Mouse (Mus musculus): Measurements from ENCODE around the gene Bicral.
A peak's percentile ranks its signal among the peaks of the same experiment; 100 is the strongest.

Gene Bicral

DNA sequence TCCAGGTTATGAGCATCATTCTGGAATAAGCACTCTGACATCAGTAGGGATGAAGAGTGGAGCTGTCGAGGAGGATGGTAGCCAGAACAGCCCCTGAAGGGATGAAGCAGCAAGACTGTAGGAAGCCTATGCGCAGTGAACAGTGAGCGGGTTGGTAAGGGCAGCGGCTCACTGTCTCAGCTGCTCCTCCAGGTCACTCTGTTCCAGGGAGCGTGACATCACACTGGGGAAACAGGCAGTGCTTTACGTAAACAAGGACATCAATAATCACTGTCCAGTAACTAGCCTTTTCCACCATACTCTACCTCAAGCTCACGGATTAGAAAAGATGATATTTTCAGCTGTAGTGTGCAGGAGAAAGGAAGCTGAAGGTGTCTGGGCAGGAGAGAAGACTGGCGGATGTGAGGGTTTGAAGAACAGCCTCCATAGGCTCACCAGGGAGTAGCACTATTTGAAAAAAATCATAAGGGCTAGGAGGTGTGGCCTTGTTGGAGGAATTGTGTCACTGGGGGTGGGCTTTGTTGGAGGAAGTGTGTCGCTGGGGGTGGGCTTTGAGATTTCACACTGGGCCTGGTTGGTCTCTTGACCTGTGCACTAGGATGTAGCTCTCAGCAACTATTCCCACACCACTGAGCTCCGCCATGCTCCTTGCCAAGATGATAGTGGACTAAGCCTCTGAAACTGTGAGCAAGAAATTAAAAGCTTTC lies 17.8 kb downstream of the Bicral start:
- DNase-seq: no peak

DNA sequence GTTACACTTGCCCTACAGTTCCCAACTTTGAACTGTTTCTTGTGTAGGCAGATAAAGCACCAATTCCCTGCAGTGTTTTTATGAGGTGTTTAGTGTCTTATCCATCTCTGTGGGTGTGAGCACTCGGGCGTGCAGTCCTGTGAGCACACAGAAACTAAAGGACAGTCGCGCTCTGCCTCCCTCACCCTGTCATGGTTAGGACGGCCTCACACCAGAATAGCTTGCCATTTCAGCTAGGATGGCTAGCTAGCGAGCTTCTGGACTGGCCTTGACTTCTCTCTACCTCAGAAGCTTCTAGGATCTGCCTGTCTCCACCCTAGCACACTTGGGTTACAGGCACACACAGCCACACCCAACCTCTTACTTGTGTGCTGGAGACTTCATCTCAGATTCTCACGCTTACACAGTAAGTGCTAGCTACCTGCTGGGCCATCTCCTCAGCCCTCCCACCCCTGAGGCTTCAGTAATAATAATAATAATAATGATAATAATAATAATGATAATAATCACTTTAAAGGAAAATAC lies 19.8 kb downstream of the Bicral start:
- no peak for DNase-seq

DNA sequence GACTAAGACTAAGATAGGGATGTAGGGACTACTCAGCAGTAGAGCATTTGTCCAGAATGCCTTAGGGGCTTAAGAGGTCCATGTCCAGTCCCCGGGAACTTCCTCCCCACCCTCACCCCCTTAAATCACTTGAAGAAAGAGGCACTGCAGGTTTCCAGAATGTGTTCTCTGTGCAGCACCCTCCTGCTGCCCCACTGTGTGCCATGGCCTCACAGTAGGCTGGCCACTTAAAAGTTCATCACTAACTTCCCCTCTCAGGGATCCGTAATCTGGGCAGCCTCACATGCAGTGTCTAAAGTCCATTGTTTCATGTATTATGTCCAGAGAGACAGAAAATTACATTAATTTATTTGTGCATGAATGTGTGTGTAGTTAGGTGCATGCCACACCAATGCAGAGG lies 20.4 kb downstream of the Bicral start:
- DNase-seq: no peak

DNA sequence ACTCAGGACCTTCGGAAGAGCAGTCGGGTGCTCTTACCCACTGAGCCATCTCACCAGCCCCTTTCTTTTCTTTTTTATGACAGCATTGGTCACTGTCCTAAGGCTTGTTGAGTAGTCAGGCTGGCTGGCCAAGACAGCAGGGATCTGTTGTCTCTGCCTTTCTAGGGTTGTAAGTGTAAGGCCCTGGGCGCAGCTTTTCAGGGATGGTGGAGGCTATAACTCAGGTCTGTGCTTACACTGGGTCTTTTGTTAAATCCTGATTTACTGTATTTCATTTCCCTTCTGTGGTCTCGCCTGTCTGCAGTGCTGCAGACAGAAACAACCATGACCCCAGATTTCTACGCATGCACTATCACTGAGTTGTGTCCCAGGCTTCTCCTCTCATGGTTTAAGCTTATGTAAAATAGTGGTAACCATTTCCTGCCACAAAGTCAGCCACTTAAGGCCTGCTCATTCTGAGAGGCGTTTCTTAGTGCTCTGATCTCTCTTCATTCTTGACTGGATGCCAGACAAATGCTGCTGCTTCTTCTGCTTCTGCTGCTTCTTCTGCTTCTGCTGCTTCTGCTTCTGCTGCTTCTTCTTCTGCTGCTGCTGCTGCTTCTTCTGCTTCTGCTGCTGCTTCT lies 23.1 kb downstream of the Bicral start:
- no peak for DNase-seq

DNA sequence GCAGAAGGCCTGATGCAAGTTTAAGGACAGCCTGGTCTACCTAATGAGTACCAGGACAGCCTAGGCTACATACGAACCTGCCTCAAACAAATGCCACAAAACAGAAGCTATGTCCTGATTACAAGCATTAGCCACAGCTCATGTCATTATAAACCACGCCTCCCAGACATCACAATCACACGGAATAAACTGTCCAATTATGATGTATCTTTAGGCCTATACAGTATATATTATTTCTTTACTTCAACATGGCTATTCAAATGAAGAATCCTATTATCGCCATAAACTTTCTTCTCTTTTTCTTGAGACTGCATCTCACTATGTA lies 25.3 kb downstream of the Bicral start:
- DNase-seq: no peak

DNA sequence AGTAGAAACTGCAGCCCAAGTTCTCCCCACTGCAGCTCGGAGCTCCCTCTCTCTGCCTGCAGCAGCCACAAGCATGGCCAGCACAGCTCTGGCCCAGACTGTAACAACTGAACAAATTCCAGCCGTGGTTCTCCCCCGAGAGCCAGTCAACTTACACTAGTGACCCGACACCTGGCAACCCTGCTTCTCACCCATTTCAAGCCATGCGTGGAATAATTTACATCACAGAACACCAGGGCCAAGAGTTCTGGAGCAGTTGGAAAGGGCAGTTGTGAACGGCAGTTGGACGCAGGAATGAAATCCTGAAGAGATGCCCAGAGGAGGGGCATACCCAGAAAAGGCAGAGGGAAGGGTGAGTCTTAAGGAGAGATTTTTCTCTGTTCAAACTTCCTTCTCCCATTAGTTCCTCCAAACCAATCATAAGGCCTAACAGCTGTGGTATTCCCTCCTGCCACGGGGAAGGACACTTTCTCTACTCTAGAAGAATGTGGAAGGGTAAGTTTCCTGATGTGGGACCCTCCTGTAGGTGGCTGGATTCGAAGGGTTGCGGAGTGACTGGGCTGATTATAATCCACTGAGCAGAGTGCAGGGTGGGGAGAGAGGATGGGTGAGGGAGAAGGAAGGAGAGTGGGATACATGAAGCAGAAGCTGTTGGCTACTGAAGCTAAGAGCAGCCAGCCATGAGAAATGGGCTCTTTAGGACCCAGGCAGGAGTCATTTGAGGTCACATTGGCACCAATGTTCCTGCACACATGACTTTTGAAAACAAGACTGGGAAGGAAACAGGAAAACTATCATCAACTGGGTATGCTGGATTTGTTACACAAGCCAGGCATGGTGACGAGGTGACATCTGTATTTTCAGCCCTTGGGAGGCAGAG lies 25.9 kb downstream of the Bicral start:
- DNase-seq: no peak

DNA sequence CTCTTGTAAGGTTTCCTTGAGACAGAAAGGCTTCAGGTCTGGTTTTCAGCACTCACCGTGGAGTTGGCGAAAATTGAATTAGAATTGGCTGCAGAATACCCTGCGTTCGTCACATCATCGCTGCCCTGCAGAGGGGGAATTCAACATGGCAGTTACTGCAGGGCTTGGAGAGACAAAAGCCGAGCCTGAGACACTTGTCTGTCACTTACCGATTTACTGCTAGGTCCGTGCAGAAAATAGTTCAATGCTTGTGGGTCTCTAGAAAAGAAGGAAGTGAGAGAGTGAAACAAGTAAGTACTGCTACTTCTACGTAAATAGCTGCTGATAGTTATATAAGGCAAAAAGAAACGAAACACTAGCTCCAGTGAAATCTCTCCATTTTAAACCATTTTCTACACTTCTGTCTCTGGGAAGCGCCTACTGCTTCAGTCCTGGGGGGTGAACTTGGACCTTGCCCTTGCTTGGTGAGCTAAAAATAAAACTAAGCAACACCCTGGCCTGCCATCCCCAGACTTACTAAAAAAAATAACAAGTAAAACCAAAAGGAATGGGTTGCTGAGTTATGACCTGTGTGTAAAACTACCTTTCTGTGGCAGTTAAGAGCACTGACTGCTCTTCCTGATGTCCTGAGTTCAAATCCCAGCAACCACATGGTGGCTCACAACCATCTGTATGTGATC lies 28.3 kb downstream of the Bicral start:
- no peak for DNase-seq

DNA sequence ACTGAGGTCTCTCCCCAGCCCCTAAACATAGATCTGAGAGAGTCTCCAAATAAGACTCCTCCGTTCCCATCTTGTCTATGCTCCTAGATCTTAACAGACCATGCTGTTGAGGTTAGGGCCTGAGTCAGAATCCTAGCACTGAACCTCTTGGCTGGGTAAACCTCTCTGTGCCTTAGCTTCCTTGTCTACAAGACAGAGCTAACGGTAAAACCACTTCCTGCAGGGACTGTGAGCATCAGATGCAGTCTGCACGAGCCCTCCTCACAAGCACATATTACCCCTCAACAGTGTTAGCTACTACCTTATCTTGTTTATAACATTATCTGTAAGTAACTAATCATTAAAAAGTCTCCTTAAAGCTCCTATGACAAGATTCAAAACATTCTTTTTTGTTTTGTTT lies 29.3 kb downstream of the Bicral start:
- no peak for DNase-seq

DNA sequence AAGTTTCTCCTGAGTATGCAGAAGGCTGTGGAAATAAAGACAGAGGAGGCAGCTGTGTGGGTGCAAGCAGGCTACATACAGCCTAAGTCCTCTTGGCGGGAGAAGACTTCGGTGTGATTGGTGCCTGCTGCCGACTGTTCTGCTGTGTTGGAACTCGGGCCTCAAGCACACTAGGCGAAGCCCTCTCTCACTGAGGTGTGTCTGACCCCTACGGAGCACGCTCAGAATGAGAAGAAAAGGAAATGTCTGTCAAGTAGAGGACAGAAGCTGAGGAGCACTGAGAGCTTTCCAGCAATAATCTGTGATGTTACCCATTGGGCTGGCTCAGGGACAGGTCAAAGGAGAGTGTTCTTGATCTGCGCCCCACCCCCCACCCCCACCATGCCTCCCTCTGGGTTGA lies 35.2 kb downstream of the Bicral start:
- DNase-seq: no peak

DNA sequence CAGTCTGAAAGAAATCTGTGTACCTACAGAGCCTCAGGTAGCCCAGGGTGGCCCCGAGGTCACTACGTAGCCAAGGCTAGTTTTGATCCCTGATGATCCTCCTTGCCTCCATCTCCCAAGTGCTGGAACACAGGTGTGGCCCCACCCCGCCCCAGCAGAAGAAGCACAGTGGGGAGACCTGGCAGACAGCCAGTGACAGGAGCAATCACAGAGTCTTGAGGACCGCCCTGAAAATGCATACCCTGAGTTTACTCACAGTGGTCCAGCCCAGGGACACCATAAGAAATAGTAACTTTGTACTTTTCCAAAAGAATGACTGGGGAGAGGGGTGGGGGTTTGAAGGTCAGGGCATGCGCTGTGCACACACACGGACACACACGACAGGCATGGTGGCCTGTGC lies 37.7 kb downstream of the Bicral start:
- DNase-seq: no peak

DNA sequence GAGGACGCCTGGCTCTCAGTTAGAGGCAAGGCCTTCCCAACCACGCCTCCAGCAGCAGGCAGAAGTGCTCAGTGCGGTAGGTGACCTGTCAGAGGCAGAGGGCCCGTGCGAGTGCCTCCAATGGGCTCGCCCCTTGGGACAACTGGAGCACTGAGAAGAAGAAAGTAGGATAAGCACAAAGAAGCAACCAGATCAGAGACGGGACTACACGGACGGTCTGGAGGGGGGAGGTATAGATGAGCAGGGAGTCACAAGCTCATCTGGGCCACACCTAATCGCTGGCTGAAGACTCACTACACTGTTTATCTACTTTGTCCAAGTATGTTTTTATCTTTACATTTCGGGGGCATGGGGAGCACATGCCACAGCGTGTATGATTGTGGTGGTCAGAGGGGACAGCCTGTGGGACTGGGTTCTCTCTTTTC lies 40.5 kb downstream of the Bicral start:
- peak; percentile 73 for DNase-seq

DNA sequence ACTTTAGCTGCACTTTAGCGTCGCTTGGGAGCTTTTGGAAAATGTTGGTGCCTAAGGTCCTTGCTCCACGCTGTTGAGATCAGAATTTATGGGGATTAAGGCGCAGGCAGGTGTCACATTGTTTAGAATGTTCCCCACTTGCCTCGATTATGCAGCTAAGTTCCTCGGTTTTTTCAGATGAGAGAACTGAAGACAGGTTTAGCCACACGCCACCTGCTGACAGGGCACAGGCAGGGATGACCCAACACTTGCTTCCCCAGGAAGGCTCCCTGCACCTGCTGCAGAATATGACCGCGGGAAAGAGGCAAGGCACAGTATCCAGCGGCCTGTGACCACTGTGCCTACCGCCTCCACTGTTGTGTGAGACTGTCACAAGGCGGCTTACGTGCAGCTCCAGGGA lies 42.0 kb downstream of the Bicral start:
- DNase-seq: peak; percentile 23

DNA sequence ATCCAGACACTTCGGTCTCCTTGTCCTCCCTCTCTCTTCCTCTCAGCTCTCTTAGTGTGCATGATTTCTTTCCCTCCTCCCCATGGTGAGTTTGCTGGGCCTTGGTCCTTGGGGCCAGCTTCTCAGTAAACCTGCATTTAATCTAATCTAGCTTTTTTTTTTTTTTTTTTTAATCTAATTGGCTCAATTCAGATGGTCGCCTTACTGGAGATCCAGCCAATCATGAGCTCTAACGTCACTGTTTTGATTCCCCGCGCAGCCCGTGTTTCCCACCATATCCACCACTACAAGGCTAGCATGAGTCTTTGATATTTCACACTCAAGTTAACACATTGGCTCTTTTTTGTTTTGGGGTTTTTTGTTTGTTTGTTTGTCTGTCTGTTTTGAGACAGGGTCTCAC lies 43.8 kb downstream of the Bicral start:
- DNase-seq: no peak

DNA sequence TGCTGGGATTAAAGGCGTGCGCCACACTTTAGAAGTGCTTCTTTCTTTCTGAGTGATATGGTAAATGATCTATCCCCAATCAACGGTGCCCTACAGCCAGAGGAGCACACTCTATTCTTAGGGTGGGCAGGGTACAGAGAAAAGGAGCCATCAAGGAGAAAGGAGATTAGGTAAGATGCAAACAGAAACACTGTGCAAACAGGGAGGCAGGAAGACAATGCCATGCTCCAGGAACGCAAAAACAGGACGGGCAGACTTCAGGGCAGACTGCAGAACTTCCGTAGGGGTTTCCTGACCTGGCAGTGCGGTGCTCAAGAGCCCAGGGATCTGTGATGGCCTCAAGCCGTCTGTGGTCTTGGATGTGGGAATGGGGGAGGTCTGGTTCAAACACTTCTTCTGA lies 44.6 kb downstream of the Bicral start:
- no peak for DNase-seq

DNA sequence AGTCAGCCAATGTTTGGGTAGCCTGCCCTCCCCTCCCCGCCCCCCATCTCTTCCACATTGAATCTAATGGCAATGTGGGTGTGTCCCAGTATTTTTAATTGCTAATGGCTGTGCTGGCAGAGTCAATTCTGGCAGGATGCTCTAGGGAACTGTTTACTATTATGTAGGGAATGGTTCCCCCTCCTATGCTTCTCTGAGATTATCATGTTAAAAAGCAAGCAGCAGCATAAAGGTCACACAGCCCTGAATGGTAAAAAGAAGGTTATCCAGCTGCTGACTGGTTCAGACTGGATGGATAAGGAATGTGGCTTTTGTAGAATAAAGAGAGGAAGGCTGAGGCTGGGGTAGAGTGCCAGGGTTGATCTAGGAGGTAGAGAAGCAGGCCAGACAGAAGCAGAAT lies 45.8 kb downstream of the Bicral start:
- DNase-seq: no peak

DNA sequence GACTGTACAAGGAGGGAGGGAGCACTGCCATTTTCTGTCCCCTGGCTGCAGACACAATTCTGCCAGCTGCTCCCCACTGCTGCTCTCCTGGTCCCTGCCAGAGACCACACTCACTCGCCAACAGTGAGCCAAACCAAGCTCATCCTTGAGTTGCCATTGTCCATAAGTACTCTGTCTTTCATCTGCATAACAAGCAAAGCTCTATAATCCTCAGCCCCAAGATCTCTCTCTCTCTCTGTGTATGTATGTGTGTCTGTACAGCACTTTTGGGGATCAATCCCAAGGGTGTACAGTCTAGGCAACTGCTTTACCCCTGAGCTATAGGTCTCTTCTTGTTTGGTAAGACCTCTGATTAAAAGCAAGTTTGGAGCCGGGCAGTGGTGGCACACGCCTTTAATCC lies 47.6 kb downstream of the Bicral start:
- DNase-seq: no peak

DNA sequence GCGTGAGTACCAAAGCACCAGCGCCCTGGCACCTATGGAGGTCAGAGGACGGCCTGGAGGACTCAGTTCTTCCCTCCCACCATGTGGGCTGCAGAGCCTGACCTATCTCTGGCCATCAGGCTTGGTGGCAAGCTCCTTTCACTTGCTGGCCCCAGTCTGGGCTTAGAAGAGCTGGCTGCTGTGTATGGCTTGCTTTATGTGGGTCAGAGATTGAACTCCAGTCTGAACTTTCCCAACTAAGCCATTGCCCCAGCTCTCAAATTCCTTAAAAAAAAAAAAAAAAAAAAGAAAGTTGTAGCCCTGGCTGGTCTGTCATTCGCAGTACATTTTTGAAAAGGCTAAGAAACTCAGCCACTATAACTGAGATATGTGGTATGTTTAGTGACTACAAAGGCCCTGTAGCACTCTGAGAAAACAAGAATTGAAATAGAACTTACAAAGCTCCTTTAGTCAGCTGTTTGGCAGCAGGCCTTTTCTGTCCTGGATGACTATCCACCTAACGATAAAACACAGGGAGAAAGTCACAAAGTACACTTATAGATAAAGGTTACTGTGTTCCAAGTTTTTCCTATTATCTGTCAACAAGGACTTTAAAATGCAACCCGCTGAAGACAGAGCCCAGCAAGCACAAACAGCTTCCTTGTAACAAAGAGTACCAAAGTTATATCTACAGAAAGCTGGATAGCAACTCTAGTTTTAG lies 49.0 kb downstream of the Bicral start:
- no peak for DNase-seq

DNA sequence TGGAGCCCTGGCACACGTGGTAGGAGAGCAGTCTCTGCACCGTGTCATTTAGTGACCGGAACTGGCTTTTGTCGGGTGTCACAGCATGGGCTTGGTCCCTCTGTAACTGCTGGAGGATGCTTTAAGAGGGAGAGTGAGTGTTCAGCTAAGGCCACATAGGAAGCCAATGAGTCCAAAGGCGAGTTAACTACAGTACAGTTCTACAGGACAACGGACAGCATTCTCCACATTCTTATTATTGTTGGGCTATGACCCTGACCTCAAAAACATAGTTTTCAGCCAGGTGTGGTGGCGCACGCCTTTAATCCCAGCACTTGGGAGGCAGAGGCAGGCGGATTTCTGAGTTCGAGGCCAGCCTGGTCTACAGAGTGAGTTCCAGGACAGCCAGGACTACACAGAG lies 49.9 kb downstream of the Bicral start:
- DNase-seq: no peak

DNA sequence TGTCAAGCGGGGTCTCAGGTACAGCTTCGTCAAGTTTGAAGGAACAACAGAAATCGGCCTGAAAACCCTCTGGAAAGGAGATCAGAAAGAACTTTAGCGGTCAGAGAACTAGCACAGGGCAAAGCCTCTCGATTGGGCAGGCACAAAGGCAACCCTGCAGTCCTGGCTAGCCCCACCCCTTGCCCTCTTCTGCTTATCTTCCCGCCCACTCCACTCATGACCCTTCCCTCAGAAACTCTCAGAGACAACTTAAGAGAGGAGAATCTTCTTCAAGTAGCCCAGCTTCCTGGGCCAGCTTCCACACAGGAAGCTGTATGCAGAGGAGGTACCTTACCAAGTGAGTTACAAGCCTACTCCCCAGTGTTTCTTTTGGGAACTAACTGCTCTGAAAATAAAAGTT lies 56.5 kb downstream of the Bicral start:
- DNase-seq: no peak

DNA sequence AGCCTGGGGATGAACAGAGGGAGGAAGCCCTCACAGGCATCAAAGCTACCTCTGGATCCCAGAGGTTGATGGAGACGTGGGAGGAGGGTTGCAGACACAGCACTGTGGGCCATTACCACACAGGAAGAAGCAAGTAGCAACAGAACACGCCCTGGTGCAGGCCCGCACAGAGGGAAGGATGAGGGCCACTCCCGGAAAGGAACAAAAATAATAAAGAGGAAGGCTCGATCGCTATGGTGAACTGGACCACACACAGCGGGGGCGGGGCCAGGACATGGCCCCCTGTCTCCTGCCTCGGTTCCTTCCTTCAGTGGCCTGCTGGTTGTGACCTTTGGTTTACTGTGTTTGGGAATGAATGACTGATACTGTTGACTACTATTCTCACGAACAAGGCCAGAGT lies 58.6 kb downstream of the Bicral start:
- DNase-seq: no peak

DNA sequence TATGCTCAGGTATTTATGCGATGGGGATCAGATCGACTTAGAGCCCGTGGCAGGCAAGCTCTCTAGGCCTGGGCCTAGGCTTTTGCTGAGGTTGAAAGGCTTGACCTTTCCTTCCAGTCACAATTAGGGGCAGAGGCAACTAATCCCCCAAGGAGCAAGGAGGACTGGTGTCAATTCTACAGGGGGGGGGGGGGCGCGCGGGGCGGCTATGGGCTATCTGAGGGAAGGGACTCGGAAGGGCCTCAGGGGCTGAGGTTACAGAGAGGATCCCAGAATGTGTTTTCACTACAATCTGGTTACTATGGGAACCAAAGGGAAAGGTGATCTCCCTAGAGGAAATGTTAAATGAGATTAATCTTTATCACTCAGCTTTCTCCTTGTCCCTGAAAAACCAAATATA lies 60.9 kb downstream of the Bicral start:
- no peak for DNase-seq

DNA sequence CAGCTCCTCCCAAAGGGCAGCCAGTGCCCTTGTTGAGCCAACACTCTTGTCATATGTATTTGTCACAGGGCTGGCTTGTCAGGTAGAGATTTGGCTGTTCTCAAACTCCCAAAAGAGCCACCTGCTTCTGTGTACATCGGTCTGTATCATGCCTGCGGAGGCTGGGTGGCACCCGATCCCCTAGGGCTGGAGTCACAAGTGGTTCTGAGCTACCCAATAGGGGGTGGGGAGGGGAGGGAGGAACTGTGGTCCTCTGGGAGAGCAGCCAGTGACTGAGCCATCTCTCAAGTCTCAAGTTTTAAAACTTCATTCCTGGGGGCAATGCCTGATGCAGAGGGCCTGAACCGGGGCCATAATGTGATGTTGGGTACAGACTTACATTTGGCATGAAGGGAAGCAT lies 61.5 kb downstream of the Bicral start:
- no peak for DNase-seq

DNA sequence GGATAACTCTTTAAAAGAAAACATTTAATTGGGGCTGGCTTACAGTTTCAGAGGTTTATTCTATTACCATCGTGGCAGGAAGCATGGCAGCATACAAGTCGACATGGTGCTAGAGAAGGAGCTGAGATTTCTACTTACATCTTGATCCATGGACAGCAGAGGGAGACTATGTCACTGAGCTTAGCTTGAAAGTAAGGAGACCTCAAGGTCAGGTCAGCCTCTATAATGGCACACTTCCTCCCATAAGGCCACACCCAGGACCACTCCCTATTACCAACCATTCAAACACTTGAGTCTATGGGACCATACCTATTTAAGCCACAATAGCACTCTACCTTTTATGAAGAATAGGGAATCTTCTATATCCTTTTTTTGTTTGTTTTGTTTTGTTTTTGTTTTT lies 65.3 kb downstream of the Bicral start:
- DNase-seq: no peak

Data from liver (tissue).